Mouse (Mus musculus) Muller cell, postnatal 12 days (primary cell): Measurements from ENCODE around the gene Trio.
A peak's percentile ranks its signal among the peaks of the same experiment; 100 is the strongest.

Experiments
- DNase-seq: peaks from one replicate; pipeline ENCODE4 v3.0.0-alpha.2; 2015; ENCODE audit errors: inconsistent ontology term

Trio gene

DNA sequence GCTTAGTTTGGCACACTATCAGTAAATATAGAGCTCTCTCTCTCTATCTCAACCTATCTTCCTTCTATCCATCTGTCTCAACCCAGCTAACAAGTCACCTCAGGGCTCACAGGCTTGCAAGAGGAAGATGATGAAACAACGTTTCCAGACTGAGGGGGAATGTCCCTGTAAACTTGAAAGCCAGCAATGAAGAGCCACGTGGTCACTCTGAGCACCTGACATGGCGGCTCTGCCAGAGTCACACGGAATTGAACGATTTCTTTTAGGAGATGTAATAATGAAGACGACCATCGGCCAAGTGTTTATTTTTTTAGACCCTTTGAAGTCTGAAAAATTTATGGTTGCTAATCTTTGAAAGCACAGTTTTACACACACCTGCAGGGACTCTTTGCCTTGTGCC, 251.2 kb downstream of the Trio start:
- no peak for DNase-seq

DNA sequence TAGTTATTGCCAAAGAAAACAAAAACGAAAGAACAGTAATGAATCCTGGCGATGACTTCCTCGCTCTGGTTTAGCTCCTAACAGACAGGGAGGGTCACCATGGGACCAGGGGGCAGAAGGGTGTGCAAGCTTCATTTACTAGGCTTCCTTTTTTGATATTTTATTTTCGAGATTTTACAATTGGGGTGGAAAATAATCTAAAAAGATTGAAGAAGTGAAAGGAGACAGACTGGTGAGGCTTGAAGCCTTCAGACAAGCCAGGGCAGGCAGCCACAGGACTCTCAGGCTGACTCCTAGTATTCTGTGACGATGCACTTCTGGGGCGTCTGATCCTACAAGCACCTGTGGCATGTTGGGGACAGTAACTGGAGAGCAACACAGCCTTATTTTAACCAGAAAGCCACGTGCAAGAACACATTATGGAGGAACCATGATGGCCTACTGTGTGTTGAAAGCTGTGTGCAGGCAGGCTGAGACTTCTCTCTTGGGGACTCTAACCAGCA, 253.5 kb downstream of the Trio start:
- DNase-seq = no peak

DNA sequence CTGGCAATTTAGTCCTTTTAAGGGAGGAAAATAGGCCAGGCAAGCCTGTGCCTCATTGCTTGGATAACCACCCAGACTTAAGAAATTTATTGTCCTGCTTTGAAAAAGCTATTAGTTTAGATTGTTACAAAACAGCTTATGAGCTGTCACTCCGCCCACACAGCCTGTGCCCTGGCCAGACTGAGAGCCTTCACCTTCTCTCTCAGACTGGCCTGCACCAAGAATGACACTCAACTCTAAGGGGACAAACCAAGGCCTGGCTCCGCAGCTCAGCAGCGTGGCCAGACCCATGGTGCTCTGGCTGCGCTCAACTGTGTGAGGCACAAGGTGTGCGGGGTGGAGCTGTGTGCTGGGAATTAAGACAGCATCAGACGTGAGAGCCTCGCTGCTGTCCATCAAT, 254.1 kb downstream of the Trio start:
- DNase-seq = no peak

DNA sequence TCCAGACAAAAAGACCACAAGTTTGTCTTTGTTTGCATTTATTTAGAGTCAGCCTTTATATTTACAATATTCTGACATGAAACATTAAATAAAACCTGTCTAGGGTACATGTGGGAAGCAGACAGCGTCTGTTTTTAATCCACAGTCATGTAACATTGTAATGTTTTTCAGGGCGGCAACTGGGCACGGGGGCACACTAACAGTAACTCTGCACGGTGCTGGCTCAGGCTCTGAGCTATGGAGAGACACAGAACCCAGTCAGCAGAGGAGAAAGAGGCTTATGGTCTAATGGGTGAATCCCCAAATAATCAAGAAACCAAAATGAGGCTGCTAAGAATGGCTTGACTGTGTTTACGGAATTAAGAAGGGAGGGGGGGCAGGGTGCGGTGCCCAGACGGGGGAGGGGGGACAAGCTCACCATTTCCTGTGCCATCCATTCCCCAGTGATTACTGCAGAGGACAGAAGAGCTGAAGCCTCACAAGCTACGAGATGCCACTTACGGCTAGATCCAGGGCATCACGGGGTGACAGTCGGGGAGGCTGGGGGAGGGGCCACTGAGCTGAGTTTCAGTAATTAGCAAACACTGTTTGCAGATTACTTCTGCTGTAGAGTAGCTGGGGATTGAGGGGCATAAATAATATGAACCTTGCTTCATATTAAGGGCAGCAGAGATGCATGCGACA, 255.0 kb downstream of the Trio start:
- peak; percentile 65 for DNase-seq

DNA sequence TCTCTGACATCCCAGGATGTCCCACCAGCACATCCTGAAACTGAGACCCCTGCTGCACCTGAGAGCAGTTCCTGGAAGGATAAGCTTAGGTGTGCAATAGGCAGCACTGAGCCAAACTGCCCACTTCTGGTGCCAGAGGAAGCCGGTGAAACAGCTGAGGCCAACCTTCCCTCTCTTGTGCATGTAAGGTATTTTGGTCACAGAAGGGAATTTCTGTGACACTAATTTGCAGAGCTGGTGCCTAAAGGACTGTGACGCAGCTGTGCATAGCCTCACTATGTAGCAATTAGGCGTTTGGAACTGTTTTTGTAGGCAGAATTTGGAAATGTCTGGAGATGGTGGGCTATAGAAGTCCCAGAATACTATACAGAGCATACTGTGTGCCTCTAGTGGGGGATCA, 264.2 kb downstream of the Trio start:
- no peak for DNase-seq

DNA sequence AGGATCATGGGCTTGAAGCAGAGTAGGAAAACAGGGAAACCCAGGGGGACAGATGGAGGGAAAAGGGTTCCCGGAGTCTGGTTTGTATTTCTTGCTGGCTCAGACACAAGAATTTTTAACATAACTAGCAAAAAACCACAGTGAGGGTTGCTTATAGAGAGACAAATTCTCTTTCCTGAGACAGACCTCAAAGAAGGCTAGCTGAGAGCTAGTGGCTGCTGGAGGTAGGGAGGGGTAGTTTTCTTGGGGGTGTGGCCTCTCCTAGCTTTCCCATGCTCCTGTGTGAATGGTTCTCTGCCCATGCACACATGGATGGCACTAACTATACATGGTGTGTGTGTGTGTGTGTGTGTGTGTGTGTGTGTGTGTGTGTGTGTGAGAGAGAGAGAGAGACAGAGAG, 265.0 kb downstream of the Trio start:
- no peak for DNase-seq

DNA sequence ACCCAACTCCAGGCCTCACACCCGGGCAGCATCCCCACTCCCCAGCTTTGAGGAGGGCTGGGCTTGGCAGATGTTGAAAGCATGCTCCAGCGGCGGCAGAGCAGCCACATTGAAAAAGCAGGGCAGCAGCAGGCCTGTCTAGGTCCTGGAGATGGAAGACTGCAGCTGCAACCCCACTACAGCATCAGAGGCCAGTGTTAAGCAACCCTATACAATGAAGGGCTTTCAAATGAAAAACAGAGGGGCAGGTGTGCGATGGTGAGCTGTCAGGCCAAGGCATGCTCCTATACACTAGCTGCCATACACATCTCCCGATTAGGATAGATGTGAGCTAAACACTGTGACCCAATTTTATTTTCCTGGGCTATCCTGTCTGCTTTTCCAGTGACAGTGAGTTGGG, 265.8 kb downstream of the Trio start:
- DNase-seq = no peak

DNA sequence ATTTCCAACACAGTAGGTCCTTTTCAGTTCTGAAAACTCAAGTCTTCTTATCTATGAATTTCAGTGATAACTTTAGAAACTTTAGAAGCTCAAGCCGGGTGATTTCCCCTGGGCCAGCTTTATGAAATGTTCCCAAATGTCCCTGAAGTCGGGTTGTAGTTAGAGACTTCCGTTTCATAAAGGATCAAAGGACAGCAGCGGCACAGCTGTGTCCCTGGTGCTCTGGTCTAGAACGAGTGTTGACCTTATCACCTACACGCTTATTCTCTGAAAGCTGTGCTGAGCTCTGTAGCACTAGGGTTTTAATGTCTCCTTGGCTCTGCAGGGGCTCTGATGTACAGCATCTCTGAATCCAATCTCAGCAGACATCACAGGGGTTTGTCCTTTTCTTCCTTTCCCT, 267.0 kb downstream of the Trio start:
- no peak for DNase-seq

DNA sequence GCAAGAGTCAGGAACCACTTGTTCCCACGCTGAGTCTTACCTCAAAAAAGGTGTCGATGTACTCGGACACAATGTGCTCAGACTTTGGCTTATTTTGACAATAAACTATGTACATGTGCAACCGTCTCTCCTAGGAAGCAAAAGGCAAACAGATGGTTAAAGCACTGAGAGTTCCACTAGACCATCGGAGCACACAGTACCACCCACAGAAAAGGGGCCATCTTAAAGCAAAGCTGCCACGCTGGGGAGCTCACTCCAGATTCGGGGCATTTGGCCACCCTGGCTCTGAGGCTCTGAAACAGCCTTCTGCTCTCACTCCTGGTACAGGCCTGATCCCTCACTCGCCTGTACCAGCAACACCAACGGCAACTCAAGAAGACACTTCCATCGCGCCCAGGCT, 269.2 kb downstream of the Trio start:
- DNase-seq = no peak

DNA sequence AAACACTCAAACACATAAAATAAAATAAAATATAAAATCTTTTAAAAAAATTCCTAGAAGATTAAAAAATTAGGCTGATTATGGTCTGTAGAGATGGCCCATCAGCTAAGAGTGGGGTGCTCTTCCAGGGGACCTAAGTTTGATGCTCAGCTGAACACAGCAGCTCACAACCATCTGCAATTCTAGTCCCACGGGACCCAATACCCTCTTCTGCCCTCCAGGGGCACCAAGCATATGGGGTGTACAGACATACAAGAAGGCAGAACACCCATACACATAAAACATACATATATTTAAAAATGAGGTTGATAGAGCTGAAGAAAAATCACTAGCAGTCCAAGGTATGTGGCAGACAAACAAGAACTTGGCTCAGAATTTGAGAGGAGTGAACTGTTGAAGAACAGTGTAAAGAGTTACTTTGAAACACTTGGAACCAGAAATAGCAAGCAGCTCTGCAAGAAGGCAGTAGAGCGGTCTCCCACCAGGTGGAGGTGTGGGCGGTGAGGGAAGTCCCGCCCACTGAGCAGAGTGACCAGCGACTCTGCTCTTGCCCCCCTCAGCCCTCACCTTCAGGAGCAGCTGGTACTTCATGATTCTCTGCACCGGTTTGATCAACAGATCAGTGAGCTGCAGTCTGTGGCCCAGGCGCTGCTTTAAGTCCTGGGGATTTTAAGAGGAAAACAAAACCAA, 270.9 kb downstream of the Trio start:
- DNase-seq = no peak

DNA sequence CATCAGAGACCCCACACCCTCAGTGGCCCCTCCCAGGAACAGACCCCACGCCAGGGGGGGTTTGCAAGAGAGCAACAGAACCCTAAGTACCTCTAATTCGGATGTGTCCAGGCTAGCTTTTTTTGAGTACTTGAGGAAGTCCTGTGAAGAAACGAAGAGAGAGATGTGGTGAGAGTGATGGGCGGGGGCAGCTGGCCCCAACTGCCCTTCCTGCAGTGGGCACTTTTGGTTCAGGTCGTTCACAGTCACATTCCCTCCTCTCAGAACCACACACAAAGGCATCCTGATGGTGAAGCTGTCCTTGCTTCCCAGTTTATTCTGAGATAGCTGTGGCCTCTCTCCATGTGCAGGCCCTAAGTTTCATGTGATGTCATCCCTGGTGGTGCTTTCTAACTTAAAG, 271.7 kb downstream of the Trio start:
- no peak for DNase-seq

DNA sequence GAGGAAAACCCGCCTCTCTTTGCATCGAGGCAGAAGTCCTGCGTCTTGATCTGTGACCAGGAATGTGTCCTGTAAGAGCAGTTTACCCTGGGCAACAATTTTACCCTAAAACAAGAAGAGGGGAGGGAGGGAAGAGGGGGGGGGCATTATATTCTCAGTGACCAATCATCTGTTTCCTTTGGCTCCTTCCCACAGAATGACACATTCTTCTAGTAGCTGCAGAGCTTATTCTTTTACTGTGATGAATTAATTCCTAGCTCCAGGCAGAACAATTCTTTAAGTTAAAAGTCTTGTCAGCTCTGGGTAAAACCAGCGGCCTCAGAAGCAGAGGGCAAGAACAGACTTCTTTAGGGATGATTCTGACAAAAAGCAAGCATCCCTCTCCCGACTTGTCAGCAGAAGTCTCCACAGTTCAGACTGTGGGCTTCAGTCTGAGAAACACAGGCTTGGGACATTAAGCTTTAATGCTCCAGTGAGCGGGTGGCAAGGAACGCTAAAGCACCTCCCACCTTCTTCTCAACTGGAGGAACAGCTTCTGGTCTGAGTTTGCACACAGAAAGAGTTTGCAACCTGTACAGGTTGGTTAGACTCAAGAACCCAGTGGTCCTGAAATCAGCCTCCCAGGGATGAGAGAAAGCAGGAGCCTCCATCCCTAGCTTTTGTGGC, 272.8 kb downstream of the Trio start:
- DNase-seq = peak; percentile 69

DNA sequence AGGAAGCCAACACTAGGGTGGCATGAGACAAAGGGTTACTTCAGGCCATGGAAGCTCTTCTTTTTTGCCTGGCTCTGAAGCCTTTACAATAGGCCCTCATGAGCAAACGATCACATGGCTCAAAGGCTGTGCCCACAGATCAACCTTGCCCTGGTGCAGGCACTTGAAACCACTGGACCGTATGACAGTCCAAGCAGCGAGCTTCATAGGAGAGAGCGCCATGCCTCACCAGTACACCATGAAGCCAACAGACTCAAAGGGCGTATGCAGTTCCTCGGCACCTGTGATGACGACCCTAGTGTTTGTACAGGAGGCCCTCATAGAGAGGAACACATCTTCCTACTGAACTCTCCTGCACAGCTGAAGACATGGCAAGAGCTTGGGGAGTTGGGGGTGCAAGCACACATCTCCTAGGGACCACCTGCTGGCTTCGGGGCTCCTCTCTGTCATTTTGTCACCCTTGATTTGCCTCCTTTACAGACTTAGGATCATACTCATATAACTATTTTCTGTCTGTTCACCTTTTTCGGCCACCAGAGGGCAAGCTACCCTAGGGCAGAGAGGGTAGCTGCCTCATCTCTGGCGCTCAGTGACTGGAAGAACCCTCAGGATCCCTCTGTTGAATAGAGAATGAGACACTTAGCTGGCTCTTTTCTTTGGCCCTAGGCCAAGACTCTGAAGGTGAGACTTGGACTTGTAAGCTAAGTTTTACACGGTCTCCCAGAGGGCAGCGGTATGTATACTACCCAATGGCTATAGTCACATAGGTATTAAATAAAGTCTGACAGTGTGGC, 273.8 kb downstream of the Trio start:
- peak; percentile 57 for DNase-seq

DNA sequence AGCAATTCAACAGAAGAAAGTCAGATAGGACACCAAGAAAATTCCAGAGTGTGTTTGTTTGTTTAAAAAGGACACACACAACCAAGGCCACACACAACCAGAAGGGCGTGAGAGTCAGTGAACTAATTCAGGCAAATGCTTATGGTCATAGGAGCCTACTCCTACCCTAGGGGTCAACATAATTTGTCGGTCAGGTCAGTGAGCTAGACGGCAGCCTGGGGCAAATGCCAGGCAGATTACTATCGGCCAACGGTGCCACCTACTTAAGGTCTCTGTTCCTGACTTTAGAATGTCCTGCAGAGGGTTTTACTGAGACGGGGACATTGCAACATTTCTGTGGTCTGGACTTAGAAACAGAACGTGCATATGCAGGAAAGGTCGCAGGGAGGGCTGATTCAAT, 276.9 kb downstream of the Trio start:
- DNase-seq = no peak

DNA sequence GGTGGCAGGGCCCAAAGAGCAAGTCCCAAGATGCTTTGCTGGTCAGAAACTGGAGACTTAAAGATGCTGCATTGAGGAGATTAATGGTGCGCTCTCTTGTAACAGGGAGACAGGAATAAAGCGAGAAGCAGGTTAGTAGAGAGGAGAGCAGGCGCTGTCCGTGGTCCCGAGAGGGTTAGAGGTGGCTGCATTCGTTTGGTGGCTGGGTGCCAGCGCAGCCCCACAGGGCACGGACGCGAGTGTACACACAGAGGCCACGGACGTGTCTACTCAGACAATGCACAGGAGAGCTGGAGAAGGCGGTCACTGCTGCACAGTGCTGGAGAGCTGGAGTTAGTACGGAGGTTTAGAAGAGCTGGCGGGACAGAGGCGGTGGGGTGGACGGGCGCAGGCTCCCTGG, 278.1 kb downstream of the Trio start:
- DNase-seq = no peak

DNA sequence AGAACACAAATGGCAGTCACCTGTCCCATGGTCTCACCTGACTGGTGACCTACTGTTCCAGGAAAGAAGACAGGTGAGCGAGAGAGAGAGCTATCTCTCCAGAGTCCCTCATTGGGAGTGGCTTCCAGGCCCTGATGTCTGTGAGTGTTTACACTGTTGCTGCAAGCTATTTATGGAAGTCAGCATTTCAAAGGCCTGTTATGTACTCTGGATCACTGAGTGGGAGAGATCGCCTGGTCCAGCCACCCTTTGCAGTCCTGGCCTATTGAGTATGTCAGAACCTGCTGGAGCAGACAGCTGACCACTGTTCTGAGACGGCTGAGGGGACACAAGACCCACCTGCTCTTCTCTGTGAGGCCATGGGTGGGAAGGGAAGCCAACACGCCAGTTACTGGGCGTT, 280.7 kb downstream of the Trio start:
- DNase-seq = no peak

DNA sequence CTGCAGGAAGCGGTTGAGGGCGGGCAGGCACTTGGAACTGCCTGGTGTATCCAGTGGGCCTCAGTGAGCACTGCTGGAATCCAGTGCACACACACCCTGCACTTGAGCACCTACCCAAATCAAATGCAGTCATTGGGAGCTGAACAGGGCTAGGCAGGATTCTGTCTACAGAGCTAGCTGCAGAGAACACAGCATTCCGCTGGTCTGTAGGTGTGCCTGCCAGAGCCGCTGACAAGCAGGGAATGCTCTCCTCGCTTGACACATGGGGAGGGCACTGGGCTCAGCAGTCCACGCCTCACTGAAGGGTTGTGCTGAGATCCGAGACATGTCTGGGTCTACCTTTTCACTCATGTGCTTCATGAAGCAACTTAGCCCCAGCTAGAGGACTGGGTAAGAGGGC, 285.6 kb downstream of the Trio start:
- DNase-seq = no peak

DNA sequence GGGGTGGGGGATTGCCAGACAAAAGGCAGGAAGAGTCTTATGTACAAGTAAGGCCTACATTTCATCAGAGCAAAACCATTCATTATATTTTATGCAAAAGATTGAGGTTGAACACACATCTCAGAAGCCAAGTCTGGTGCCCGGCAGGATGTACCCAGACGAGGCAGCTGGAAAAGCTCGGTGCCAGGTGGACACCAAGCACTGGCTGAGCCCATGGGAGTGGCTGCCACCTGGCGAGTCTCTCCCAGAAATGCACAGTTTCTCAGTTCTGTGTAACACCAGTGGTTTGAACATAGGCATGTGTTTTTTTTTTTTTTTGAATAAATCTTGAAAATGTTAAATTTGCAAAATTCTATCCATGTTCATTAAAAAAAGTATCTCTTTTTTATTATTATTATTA, 293.8 kb downstream of the Trio start:
- no peak for DNase-seq

DNA sequence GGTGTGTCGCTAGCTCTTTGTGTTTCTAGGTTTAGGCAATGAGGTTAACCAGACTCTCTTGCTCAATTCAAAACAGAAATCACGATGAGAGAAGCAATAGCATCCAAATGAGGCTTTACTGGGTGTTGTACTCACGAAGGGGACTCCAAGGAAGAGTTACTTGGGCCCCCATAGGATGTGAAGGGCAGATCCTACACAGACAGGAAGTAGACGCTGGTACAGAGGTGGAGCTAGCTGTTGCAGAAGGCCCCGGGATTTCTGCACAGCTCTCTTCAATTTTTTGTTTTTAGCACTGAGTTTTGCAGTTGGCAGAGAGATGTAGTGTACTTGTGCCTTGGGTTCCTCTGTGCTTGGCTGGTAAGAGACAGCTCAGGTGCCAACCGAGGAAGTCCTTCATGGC, 299.4 kb downstream of the Trio start:
- DNase-seq = no peak

DNA sequence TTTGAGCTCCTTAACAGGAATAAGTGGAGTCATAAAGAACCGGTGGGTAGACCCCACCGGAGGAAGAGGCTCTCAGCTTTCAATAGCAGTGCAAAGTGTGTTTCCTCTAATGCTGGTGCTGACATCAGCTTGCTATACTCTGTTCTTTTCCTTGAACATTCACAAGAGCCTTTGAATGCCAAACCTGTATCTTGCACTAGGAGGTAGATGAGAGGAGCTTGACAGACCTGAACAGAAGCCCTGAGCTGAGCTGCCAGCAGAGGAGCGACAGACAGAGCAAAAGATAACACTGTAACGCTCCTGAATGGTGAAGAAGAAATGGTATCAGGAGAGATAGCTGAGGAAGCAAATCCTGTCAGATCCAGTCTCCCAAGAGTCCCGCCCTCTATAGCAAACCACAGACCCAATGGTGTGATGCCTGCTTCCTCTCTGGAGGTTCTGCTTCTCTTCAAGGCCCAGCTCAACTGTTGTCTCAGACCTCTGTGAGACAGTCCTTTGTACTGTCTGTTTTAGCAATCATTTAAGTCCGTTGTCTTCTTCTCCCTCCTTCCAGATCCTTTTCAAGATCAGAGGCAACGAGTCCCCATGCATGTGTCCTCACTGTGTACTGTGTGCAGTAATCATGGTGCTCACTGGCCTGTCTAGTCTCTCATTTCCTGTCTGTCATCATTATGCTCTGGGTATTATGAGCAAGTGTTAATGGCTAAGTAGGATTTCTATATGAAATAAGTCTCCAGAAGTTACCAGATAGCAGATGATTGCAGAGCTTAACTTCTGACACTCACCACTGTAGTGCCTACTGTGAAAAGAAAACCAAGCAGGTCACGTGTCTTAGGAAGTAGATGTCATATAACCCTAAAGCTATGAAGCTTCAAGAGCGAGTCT, 300.6 kb downstream of the Trio start:
- no peak for DNase-seq

DNA sequence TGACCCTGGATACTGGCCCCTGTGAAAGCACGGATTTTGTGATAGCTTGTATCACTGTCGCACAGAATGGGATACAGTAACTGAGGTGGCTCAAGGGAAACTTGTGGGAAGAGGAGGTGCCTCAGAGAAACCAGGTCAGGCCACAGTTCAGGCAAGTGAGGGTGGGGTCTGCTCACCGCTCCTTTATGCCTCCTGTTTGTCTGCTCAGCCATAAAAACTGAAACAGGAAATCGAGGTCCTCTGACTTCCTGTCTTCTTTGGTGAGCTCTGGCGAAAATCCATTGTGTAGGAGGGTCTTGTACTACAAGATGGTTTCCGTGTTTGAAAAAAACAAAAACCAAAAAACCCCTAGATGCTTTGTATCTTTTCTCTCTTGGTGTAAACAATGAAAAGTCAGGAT, 301.4 kb downstream of the Trio start:
- no peak for DNase-seq
